8 mouse cellular contexts compared by ENCODE assay signal in the genomic region with DNA sequence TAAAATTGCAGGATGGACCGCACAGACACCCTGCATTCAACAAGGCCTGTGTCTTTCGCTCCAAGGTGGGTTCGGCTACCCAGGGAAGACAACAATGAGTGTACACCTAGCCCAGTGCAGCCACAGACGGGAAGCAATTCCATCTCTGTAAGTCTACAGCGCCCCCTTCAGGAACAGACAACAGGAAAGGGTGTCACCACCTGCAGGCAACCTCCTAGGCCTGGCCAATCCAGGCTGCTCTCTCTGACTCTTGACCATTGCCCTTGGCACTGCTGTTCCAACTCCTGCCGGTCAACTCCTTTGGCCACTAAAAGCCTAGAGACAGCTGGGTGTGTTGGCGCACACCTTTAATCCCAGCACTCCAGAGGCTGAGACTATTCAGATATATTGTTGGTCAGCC. TPM values are rescaled to one million over a fixed set of nuclear protein-coding genes. Genes with fewer than 3 reads are reported as not detected.
A peak's percentile ranks its signal among the peaks of the same experiment; 100 is the strongest.
DNase-seq lines count a peak whose midpoint lies in the region; ATAC-seq and TF ChIP-seq lines count a peak whose summit lies in the region.

No protein-coding gene starts in this region.

- H3K4me3 ChIP-seq in kidney, adult 2 months (ENCODE audit: insufficient read depth, low read depth, low read length) = no peak overlapping the region
- H3K4me3 ChIP-seq in G1E (ENCODE audit: low read depth, low read length) = no peak overlapping the region
- no peak overlapping the region for H3K4me3 ChIP-seq in liver, embryonic 14.5 days (ENCODE audit: insufficient read depth in 1 of 2, low read depth in 2 of 2, low read length in 2 of 2)
- H3K4me3 ChIP-seq in testis, adult 2 months (ENCODE audit: control insufficient read depth, low read depth, low read length) = no peak overlapping the region
- H3K4me3 ChIP-seq in neural tube, embryonic 15.5 days (replicated peaks) = no peak overlapping the region

- TF ChIP-seq CTCF in kidney, adult 2 months (conservative IDR thresholded peaks at IDR 0.05; ENCODE audit: insufficient read depth, insufficient read length, low read depth, low read length) = peak; percentile 40
- peak; percentile 20; the same call in 1 of the 2 replicates for TF ChIP-seq CTCF in G1E (IDR thresholded peaks at IDR 0.05; ENCODE audit: low read depth, low read length)
- TF ChIP-seq CTCF in liver, embryonic 14.5 days (IDR thresholded peaks at IDR 0.05; ENCODE audit: low read depth) = peak; percentile 74
- peak; percentile 19; the same call in 1 of the 2 replicates for TF ChIP-seq CTCF in testis, adult 2 months (IDR thresholded peaks at IDR 0.05; ENCODE audit: control insufficient read depth, insufficient read depth, insufficient replicate concordance, low read depth, low read length)

- H3K4me2 ChIP-seq in liver, embryonic 14.5 days (ENCODE audit: low read depth) = no peak overlapping the region
- H3K4me2 ChIP-seq in neural tube, embryonic 15.5 days = no peak overlapping the region

- peak; percentile 12 for DNase-seq in kidney, adult 2 months
- DNase-seq in kidney, adult 18-20 months = no peak
- no peak for DNase-seq in G1E (ENCODE audit: low spot score)
- peak in 1 of 3 experiments; percentile 33 for DNase-seq in liver, embryonic 14.5 days (ENCODE audit: low read depth in 3 of 3, low spot score in 3 of 3)
- DNase-seq in layer of hippocampus, adult 11-12 months (ENCODE audit: low spot score) = no peak
- DNase-seq in cerebellum, postnatal 25 days = no peak

- WGBS in kidney, adult 2 months = 79% methylated on average over 7 of the region's 7 CpGs
- 63% methylated on average over 7 of the region's 7 CpGs for WGBS in liver, embryonic 14.5 days (ENCODE audit: insufficient replicate concordance)
- WGBS in neural tube, embryonic 15.5 days = 75% methylated on average over 7 of the region's 7 CpGs

- H3K4me1 ChIP-seq in kidney, adult 2 months (ENCODE audit: control insufficient read depth, insufficient read depth, low read length) = no peaks in the 10 kb centered on the region
- H3K4me1 ChIP-seq in G1E (ENCODE audit: insufficient read depth, low read depth, low read length) = peaks cover 8% of the 10 kb centered on the region
- H3K4me1 ChIP-seq in liver, embryonic 14.5 days (replicated peaks; ENCODE audit: control insufficient read depth in 2 of 2, insufficient read depth in 2 of 2, low read length in 1 of 2) = no peaks in the 10 kb centered on the region
- peaks cover 13% of the 10 kb centered on the region for H3K4me1 ChIP-seq in testis, adult 2 months (ENCODE audit: control insufficient read depth, insufficient read depth, low read length)
- peaks cover 12% of the 10 kb centered on the region for H3K4me1 ChIP-seq in neural tube, embryonic 15.5 days

- TF ChIP-seq POLR2A in kidney, adult 2 months (IDR thresholded peaks at IDR 0.05; ENCODE audit: low read depth, low read length) = no peak
- TF ChIP-seq POLR2A in testis, adult 2 months (IDR thresholded peaks at IDR 0.05; ENCODE audit: control insufficient read depth, low read depth, low read length) = no peak

- H3K9ac ChIP-seq in liver, embryonic 14.5 days (replicated peaks) = no peak overlapping the region
- H3K9ac ChIP-seq in neural tube, embryonic 15.5 days (replicated peaks) = no peak overlapping the region

- ATAC-seq in G1E (ENCODE audit: extremely low read depth, insufficient number of reproducible peaks, low FRiP score, poor library complexity, severe bottlenecking) = no peak
- no peak for ATAC-seq in liver, embryonic 14.5 days (ENCODE audit: insufficient read depth)
- no peak for ATAC-seq in neural tube, embryonic 15.5 days (ENCODE audit: low FRiP score)

- H3K27ac ChIP-seq in kidney, adult 2 months (ENCODE audit: insufficient read depth, low read depth, low read length) = no peak overlapping the region
- H3K27ac ChIP-seq in liver, embryonic 14.5 days = no peak overlapping the region
- no peak overlapping the region for H3K27ac ChIP-seq in testis, adult 2 months (ENCODE audit: control insufficient read depth, insufficient read depth, low read depth, low read length)
- H3K27ac ChIP-seq in neural tube, embryonic 15.5 days (replicated peaks) = no peak overlapping the region

- no peak for TF ChIP-seq EP300 in liver, embryonic 14.5 days (IDR thresholded peaks at IDR 0.05; ENCODE audit: low read depth)

- no peaks in the 10 kb centered on the region for H3K9me3 ChIP-seq in G1E (replicated peaks)
- H3K9me3 ChIP-seq in liver, embryonic 14.5 days (ENCODE audit: control insufficient read depth, low read length) = no peaks in the 10 kb centered on the region
- H3K9me3 ChIP-seq in neural tube, embryonic 15.5 days (replicated peaks) = no peaks in the 10 kb centered on the region

- H3K27me3 ChIP-seq in kidney, adult 2 months (replicated peaks; ENCODE audit: control insufficient read depth, insufficient read depth, low read length) = no peaks in the 10 kb centered on the region
- peaks cover 36% of the 10 kb centered on the region for H3K27me3 ChIP-seq in G1E (ENCODE audit: insufficient read depth, low read length)
- no peaks in the 10 kb centered on the region for H3K27me3 ChIP-seq in liver, embryonic 14.5 days (ENCODE audit: control insufficient read depth, insufficient read depth, low read length)
- no peaks in the 10 kb centered on the region for H3K27me3 ChIP-seq in testis, adult 2 months (ENCODE audit: control insufficient read depth, insufficient read depth, low read length)
- no peaks in the 10 kb centered on the region for H3K27me3 ChIP-seq in neural tube, embryonic 15.5 days (replicated peaks)

- no peaks in the 10 kb centered on the region for H3K36me3 ChIP-seq in kidney, adult 2 months (ENCODE audit: control insufficient read depth, insufficient read depth, low read length)
- H3K36me3 ChIP-seq in G1E (replicated peaks) = no peaks in the 10 kb centered on the region
- no peaks in the 10 kb centered on the region for H3K36me3 ChIP-seq in liver, embryonic 14.5 days (replicated peaks; ENCODE audit: control insufficient read depth, insufficient read depth, low read depth)
- no peaks in the 10 kb centered on the region for H3K36me3 ChIP-seq in testis, adult 2 months (ENCODE audit: control insufficient read depth, insufficient read depth, low read length)
- H3K36me3 ChIP-seq in neural tube, embryonic 15.5 days = no peaks in the 10 kb centered on the region

RNA-seq across cellular contexts. Expression of gene Bak1, which starts 27.7 kb away (rescaled TPM):
- polyA plus RNA-seq in kidney, adult 2 months (2012; rRNA removed) = 36.6 and 39.4 TPM in 2 replicates
- total RNA-seq in G1E (2014; fragmentation: Nextera tagmentation) (231 and 242 TPM in 2 replicates), G1E (2017) (57.5 and 64.5 TPM in 2 replicates)
- polyA plus RNA-seq in G1E (2012) = 222 and 227 TPM in 2 replicates
- polyA plus RNA-seq in liver, embryonic 14.5 days (2012; rRNA removed) = 16.1 and 17.3 TPM in 2 replicates
- polyA plus RNA-seq in liver, embryonic 14.5 days (2014; fragmentation: Nextera tagmentation; extraction: Ambion mirVana) = 5.4 and 5.8 TPM in 2 replicates
- 14.3 and 18.3 TPM in 2 replicates for polyA plus RNA-seq in testis, adult 2 months (2012; rRNA removed)
- 4.5 TPM in 2 replicates for polyA plus RNA-seq in neural tube, embryonic 15.5 days (2015; fragmentation: Nextera tagmentation; extraction: Ambion mirVana)

RNA-seq across cellular contexts. Expression of gene Zbtb9, which starts 28.2 kb away (rescaled TPM):
- 6.5 and 10.0 TPM in 2 replicates for polyA plus RNA-seq in kidney, adult 2 months (2012; rRNA removed)
- total RNA-seq in G1E (2014; fragmentation: Nextera tagmentation) (3.6 and 4.4 TPM in 2 replicates), G1E (2017) (25.6 and 27.5 TPM in 2 replicates)
- 10.9 and 11.1 TPM in 2 replicates for polyA plus RNA-seq in G1E (2012)
- 3.1 and 4.0 TPM in 2 replicates for polyA plus RNA-seq in liver, embryonic 14.5 days (2012; rRNA removed)
- 2.6 and 3.4 TPM in 2 replicates for polyA plus RNA-seq in liver, embryonic 14.5 days (2014; fragmentation: Nextera tagmentation; extraction: Ambion mirVana)
- polyA plus RNA-seq in testis, adult 2 months (2012; rRNA removed) = 9.8 and 11.9 TPM in 2 replicates
- polyA plus RNA-seq in neural tube, embryonic 15.5 days (2015; fragmentation: Nextera tagmentation; extraction: Ambion mirVana) = 15.9 and 16.0 TPM in 2 replicates

RNA-seq across cellular contexts. Expression of gene Itpr3, which starts 56.0 kb away (rescaled TPM):
- 4.4 and 6.9 TPM in 2 replicates for polyA plus RNA-seq in kidney, adult 2 months (2012; rRNA removed)
- total RNA-seq in G1E (2014; fragmentation: Nextera tagmentation) (2.7 and 3.2 TPM in 2 replicates), G1E (2017) (6.9 and 7.1 TPM in 2 replicates)
- 4.7 and 4.9 TPM in 2 replicates for polyA plus RNA-seq in G1E (2012)
- 0.96 and 1.00 TPM in 2 replicates for polyA plus RNA-seq in liver, embryonic 14.5 days (2012; rRNA removed)
- 0.53 and 0.75 TPM in 2 replicates for polyA plus RNA-seq in liver, embryonic 14.5 days (2014; fragmentation: Nextera tagmentation; extraction: Ambion mirVana)
- 32.7 and 34.2 TPM in 2 replicates for polyA plus RNA-seq in testis, adult 2 months (2012; rRNA removed)
- polyA plus RNA-seq in neural tube, embryonic 15.5 days (2015; fragmentation: Nextera tagmentation; extraction: Ambion mirVana) = 0.82 and 2.9 TPM in 2 replicates

Comparison
In these comparisons a context has a peak if more than half of its experiments do, and no peak if none do; other contexts are left out.
1. CTCF ChIP-seq: peak in every context shown above with its lines; median percentile 74 in liver, embryonic 14.5 days; 40 in kidney, adult 2 months; 20 in G1E; 19 in testis, adult 2 months.